Mouse (Mus musculus) brain, embryonic 14.5 days (tissue): Measurements from ENCODE around the gene Gm20662.

Experiments used
- CTCF ChIP-seq: fragments of 200-500 bp; IDR thresholded peaks from 2 replicates; pipeline ENCODE4 v1.5.1; 2012; ENCODE audit warnings: inconsistent platforms, mild to moderate bottlenecking, moderate library complexity, borderline replicate concordance; ENCODE audit not compliant: insufficient read depth, insufficient read length; ENCODE audit errors: extremely low read depth
- POLR2A ChIP-seq: fragments of 200-500 bp; IDR thresholded peaks from 2 replicates; pipeline ENCODE4 v1.6.1; 2012; ENCODE audit warnings: mild to moderate bottlenecking, inconsistent platforms, borderline replicate concordance; ENCODE audit not compliant: poor library complexity, insufficient read depth, insufficient read length, severe bottlenecking; ENCODE audit errors: extremely low read depth

DNA sequence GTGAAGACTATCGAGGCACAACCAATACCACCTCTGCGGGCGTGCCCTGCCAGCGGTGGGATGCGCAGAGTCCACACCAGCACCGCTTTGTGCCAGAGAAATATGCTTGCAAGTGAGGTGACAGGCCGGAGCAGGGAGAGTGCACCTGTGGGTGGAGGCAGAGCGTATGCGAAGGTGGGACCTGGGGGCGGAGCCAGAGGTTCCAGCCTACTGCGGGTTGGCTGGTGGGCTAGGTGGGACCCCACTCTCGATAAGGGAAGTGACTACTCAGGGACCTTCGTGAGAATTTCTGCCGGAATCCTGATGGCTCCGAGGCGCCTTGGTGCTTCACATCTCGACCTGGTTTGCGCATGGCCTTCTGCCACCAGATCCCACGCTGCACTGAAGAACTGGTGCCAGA, 86.4 kb downstream of the Gm20662 start:
- TF ChIP-seq CTCF (no peak), POLR2A (no peak)
